Comparison of ENCODE assay signal across 8 mouse cellular contexts in the genomic region with DNA sequence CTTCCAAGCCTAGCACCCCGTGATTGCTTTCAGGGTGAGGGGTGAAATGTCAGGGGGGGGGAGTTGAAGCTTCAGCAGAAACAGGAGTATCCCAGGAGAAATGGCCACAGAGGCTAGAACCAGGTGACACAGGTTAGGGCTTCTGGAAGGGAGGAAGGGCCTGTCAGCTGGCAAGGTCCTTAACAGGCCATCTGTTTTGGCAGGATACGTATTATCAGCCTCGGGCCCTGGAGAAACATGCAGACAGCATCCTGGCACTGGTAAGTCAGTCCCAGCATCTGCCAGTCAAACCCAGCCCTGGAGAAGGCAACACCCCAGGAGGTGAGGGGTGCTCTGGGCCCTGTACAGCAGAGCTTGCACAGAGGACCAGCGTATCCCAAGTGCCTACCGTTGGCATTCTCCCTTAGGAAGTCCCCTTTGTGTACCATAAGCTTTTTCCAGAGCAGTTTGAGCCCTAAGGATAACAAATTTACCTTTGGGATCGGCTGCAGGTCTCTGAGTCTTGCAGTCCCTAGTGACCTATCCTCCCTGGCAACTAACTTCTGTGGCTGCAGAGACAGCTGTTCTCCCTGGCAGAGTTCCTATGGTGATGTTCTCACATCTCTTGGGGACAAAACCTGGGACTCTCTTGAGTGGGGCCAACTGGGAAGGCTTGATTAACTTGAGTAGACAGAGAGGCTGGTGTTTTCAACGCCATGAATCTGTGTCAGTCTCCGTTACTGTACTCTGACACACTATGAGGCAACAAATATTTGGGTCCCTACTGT. TPM values are rescaled to one million over a fixed set of nuclear protein-coding genes. Genes with fewer than 3 reads are reported as not detected.
DNase-seq lines count a peak whose midpoint lies in the region; ATAC-seq and TF ChIP-seq lines count a peak whose summit lies in the region.

No protein-coding gene starts in this region.

- 59% methylated on average over 8 of the region's 8 CpGs for WGBS in limb, embryonic 14.5 days
- WGBS in olfactory bulb, adult 2 months: 36% methylated on average over 8 of the region's 8 CpGs

- H3K4me2 ChIP-seq in limb, embryonic 14.5 days (replicated peaks; ENCODE audit: low read depth, low read length, severe bottlenecking): peak overlapping the region; percentile 64

- TF ChIP-seq POLR2A in limb, embryonic 14.5 days (IDR thresholded peaks at IDR 0.05; ENCODE audit: borderline replicate concordance, extremely low read depth, insufficient read depth, insufficient read length): no peak
- no peak for TF ChIP-seq POLR2A in olfactory bulb, adult 2 months (IDR thresholded peaks at IDR 0.05; ENCODE audit: insufficient read depth, low read depth, low read length)

- H3K36me3 ChIP-seq in limb, embryonic 14.5 days (ENCODE audit: control insufficient read depth, insufficient read depth, low read length): peaks cover 46% of the 10 kb centered on the region

- H3K27me3 ChIP-seq in limb, embryonic 14.5 days (ENCODE audit: control insufficient read depth, insufficient read depth, low read length): no peaks in the 10 kb centered on the region

- peak overlapping the region; percentile 100 for H3K27ac ChIP-seq in layer of hippocampus, adult 2 months
- peak overlapping the region; percentile 97; the same call in 1 of the 2 replicates for H3K27ac ChIP-seq in limb, embryonic 14.5 days (replicated peaks; ENCODE audit: low read depth, low read length)
- H3K27ac ChIP-seq in olfactory bulb, adult 2 months (ENCODE audit: insufficient read depth, low read depth, low read length): no peak overlapping the region

- peak overlapping the region; percentile 92 for H3K9ac ChIP-seq in limb, embryonic 14.5 days (ENCODE audit: low read depth, low read length, severe bottlenecking)

- no peak for TF ChIP-seq CTCF in layer of hippocampus, adult 2 months (conservative IDR thresholded peaks at IDR 0.05)
- TF ChIP-seq CTCF in olfactory bulb, adult 2 months (IDR thresholded peaks at IDR 0.05; ENCODE audit: insufficient read depth, low read depth, low read length): no peak

- ATAC-seq in limb, embryonic 14.5 days (ENCODE audit: low FRiP score, low read depth): no peak

- DNase-seq in layer of hippocampus, adult 2 months (ENCODE audit: low spot score in 2 of 2): no peak
- no peak for DNase-seq in layer of hippocampus, adult 9-11 months
- DNase-seq in cerebellum, adult 11-12 months: peak; percentile 96
- DNase-seq in gastrocnemius, adult 8-10 months (ENCODE audit: low spot score in 2 of 2): peak; percentile 22 to 37
- no peak for DNase-seq in limb, embryonic 14.5 days (ENCODE audit: low spot score)
- DNase-seq in thymus, adult 18-20 months: no peak
- DNase-seq in left cerebral cortex, adult 18-20 months (ENCODE audit: low spot score in 2 of 2): no peak

- H3K9me3 ChIP-seq in limb, embryonic 14.5 days (ENCODE audit: control insufficient read depth, low read length): no peaks in the 10 kb centered on the region

- H3K4me3 ChIP-seq in layer of hippocampus, adult 2 months: peak overlapping the region; percentile 82
- peak overlapping the region; percentile 69 for H3K4me3 ChIP-seq in limb, embryonic 14.5 days (replicated peaks; ENCODE audit: low read length)
- peak overlapping the region; percentile 78 for H3K4me3 ChIP-seq in olfactory bulb, adult 2 months (ENCODE audit: insufficient read depth, low read depth, low read length)

- peaks cover 9% of the 10 kb centered on the region for H3K4me1 ChIP-seq in limb, embryonic 14.5 days (ENCODE audit: control insufficient read depth, insufficient read depth, low read length)
- H3K4me1 ChIP-seq in olfactory bulb, adult 2 months (ENCODE audit: control insufficient read depth, insufficient read depth, low read length): peaks cover 15% of the 10 kb centered on the region

RNA-seq across cellular contexts. Expression of a gene that starts 1.3 kb away (rescaled TPM):
- total RNA-seq in layer of hippocampus, adult 2 months (2021): 100 to 1,000 TPM; 110 to 113 TPM
- 100 to 1,000 TPM in 1 of 4 experiments, 10 to 100 TPM in 3; 84.1 to 107 (median 92.9) TPM for total RNA-seq in gastrocnemius, adult 8-10 months (2022)
- polyA plus RNA-seq in limb, embryonic 14.5 days (2012; rRNA removed): 98.6 and 157 TPM in 2 replicates
- polyA plus RNA-seq in limb, embryonic 14.5 days (2014; fragmentation: Nextera tagmentation; extraction: Ambion mirVana): 78.0 and 88.3 TPM in 2 replicates
- not detected in 2 replicates for polyA plus RNA-seq in olfactory bulb, adult 2 months (2012; ENCODE audit: insufficient read depth, insufficient read length, low replicate concordance, missing spikeins)
- 100 to 1,000 TPM; 115 to 120 TPM for total RNA-seq in left cerebral cortex, adult 18-20 months (2021)

RNA-seq across cellular contexts. Expression of a gene that starts 4.9 kb away (rescaled TPM):
- under 1 TPM in 1 of 2 experiments, not detected in 1; 0.52 TPM for total RNA-seq in layer of hippocampus, adult 2 months (2021)
- not detected for total RNA-seq in gastrocnemius, adult 8-10 months (2022)
- polyA plus RNA-seq in limb, embryonic 14.5 days (2012; rRNA removed): 0.14 and 0.73 TPM in 2 replicates
- 0.28 TPM in 1 of 2 replicates, not detected in the other for polyA plus RNA-seq in limb, embryonic 14.5 days (2014; fragmentation: Nextera tagmentation; extraction: Ambion mirVana)
- polyA plus RNA-seq in olfactory bulb, adult 2 months (2012; ENCODE audit: insufficient read depth, insufficient read length, low replicate concordance, missing spikeins): not detected in 2 replicates
- total RNA-seq in left cerebral cortex, adult 18-20 months (2021): under 1 TPM; 0.33 to 0.40 TPM

RNA-seq across cellular contexts. Expression of a gene that starts 12.5 kb away (rescaled TPM):
- total RNA-seq in layer of hippocampus, adult 2 months (2021): 1 to 10 TPM; 1.1 TPM
- 1 to 10 TPM in 1 of 4 experiments, under 1 TPM in 2, not detected in 1; 0.53 to 1.8 (median 0.99) TPM for total RNA-seq in gastrocnemius, adult 8-10 months (2022)
- polyA plus RNA-seq in limb, embryonic 14.5 days (2012; rRNA removed): 1.3 and 2.3 TPM in 2 replicates
- 2.0 TPM in 1 of 2 replicates, not detected in the other for polyA plus RNA-seq in limb, embryonic 14.5 days (2014; fragmentation: Nextera tagmentation; extraction: Ambion mirVana)
- not detected in 2 replicates for polyA plus RNA-seq in olfactory bulb, adult 2 months (2012; ENCODE audit: insufficient read depth, insufficient read length, low replicate concordance, missing spikeins)
- 1 to 10 TPM in 1 of 2 experiments, under 1 TPM in 1; 0.70 to 1.0 TPM for total RNA-seq in left cerebral cortex, adult 18-20 months (2021)

RNA-seq across cellular contexts. Expression of a gene that starts 13.6 kb away (rescaled TPM):
- 1 to 10 TPM; 2.5 to 3.5 TPM for total RNA-seq in layer of hippocampus, adult 2 months (2021)
- total RNA-seq in gastrocnemius, adult 8-10 months (2022): not detected
- 14.2 and 14.8 TPM in 2 replicates for polyA plus RNA-seq in limb, embryonic 14.5 days (2012; rRNA removed)
- polyA plus RNA-seq in limb, embryonic 14.5 days (2014; fragmentation: Nextera tagmentation; extraction: Ambion mirVana): 18.0 and 28.4 TPM in 2 replicates
- polyA plus RNA-seq in olfactory bulb, adult 2 months (2012; ENCODE audit: insufficient read depth, insufficient read length, low replicate concordance, missing spikeins): not detected in 2 replicates
- total RNA-seq in left cerebral cortex, adult 18-20 months (2021): 1 to 10 TPM; 2.3 to 6.2 TPM

RNA-seq across cellular contexts. Expression of a gene that starts 17.7 kb away (rescaled TPM):
- not detected for total RNA-seq in layer of hippocampus, adult 2 months (2021)
- not detected for total RNA-seq in gastrocnemius, adult 8-10 months (2022)
- polyA plus RNA-seq in limb, embryonic 14.5 days (2012; rRNA removed): not detected in 2 replicates
- not detected in 2 replicates for polyA plus RNA-seq in limb, embryonic 14.5 days (2014; fragmentation: Nextera tagmentation; extraction: Ambion mirVana)
- not detected in 2 replicates for polyA plus RNA-seq in olfactory bulb, adult 2 months (2012; ENCODE audit: insufficient read depth, insufficient read length, low replicate concordance, missing spikeins)
- not detected for total RNA-seq in left cerebral cortex, adult 18-20 months (2021)

Comparison
In these comparisons a context has a peak if more than half of its experiments do, and no peak if none do; other contexts are left out.
1. DNase-seq: peak in cerebellum, adult 11-12 months (single experiment) and gastrocnemius, adult 8-10 months (2 of 2); none in layer of hippocampus, adult 2 months (0 of 2), layer of hippocampus, adult 9-11 months (single experiment), limb, embryonic 14.5 days (single experiment), thymus, adult 18-20 months (0 of 2) and left cerebral cortex, adult 18-20 months (0 of 2).
2. Peak in every context shown above with its lines, with median percentiles within 50 percentile points of each other: H3K4me3 ChIP-seq.